Mouse (Mus musculus): ENCODE results near the gene Sult1d1.
"Not testable (repeated sequence)": the region's sequence is repeated elsewhere in the genome, so short reads cannot be mapped to it uniquely, and the experiment has no call there.

The Sult1d1 gene

DNA sequence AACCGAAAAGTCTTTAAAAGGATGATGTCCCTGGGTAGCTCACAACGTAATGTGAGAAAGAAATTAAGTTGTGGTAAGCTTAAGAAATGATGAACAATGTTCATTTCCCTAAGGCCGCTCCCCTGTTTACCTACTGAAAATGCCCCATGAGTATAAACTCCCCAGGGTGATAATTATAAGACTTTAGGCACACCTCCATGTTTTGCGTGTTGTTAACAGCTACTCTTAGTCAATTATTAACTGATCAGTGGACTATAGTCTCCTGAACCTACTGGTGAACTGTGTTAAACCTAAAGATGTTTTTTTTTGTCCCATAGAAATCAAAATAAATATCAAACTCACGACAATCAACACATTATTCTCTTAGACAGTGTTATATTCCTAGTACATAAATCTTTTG lies at the start of gene Sult1d1:
Gene Sult1d1 (minus strand): TSS at position 183 of the 400 bp plus-strand sequence.
- DNase-seq = no peak

GRCm38 (mm10) chr5:87615128-87615390 lies 46.2 kb upstream of the Sult1d1 start:
- DNase-seq = no peak

DNA sequence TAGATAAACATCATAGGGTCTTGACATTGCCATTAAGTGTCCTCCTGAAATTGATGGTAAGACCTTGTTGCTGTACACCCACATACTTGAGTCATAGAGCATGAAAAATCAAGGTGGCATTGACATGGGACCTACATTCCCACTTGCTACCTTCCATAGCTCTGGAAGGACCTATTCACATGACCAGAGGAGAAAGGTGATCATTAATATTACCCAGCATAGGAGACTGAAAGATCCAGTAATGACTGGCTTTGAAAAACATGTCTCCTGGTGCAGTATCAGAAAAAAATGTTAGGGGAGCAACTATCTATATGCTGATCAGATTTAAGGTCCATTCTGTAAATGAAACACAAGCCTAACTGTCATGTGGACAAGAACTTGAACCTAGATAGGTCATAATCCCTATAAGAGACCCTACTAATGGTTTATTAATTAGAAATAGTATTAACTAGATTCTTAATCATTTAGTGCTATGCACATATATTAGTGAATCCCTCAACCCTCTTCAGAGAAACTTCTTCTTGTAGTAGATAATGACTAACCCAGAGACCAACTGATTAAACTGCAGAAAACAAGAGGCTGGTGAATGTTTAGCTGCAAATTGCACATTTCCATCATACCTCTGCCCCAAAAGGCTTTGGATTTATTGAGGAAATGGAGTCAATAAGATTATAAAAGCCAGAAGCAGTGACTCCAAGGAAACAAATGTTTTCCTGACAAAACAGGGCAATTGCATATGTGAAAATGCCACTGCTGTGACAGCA lies 45.7 kb upstream of the Sult1d1 start:
- no peak for DNase-seq

GRCm38 (mm10) chr5:87601018-87601417 lies 32.2 kb upstream of the Sult1d1 start:
- DNase-seq = no peak

- no peak for DNase-seq
Measured at GRCm38 (mm10) chr5:87597891-87598290, 29.1 kb upstream of the Sult1d1 start.

- DNase-seq = no peak
Measured at GRCm38 (mm10) chr5:87591494-87591893, 22.7 kb upstream of the Sult1d1 start, which contains the start of gene Sult1e1. Gene Sult1e1 (minus strand): TSS chr5:87591594.

- no peak for DNase-seq
Measured at GRCm38 (mm10) chr5:87589916-87590315, 21.1 kb upstream of the Sult1d1 start.

GRCm38 (mm10) chr5:87580389-87580788 lies 11.6 kb upstream of the Sult1d1 start:
- no peak for DNase-seq

DNA sequence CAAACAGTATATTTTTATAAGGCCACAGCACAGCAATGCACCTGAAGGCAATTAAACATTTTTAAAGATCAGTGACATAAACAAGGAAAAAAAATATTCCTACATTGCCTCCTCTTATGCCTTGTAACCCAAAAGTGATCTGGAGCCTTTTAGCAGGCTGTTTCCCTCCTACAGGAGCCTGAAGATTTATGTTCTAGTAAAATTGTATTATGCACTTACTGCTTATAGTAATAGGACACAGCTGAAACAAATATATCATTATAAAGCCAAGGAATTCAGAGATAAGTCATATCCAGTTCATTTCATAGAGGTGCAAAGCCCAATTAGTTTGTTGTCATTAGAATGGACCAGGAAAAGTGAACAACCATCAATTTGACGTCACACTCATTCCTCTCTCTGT lies 5.3 kb upstream of the Sult1d1 start:
- no peak for DNase-seq

DNA sequence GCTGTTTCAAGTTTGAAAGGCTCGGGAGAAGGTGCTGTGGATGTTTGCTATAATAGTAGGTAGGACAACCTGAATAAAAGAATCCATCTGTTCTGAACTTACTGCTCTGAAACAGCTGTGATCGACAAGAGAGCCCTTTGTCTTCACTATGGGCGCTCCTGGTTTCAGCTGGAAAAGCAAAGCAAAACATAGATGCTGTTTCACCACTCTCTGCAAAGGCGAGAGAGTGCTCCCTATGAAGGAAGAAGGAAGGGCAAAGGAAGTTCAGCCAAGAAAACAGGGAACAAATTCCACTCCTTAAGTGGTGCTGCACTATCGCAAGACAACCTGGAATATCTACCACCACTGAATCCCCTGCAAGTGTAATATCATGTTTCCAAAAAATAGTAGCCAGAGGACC lies 4.7 kb upstream of the Sult1d1 start:
- DNase-seq = no peak

DNA sequence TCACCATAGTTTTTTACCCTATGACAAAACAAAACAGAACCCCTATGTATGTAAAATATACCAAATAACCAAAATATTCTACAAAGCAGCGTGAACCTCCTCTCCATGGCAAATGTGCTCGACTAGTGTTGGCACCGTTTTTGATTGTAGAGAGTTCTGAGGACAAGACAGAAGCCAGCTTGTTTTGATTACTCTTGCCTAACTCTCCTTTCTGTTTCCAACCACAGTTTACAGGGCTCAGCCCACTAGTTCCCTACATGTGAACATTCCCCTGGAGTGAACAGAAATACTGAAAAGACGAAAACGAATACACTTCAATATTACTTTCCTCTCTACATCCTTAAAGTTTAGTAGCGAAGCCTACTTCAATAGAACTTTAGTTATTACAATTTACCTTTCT lies 4.0 kb upstream of the Sult1d1 start:
- no peak for DNase-seq

DNA sequence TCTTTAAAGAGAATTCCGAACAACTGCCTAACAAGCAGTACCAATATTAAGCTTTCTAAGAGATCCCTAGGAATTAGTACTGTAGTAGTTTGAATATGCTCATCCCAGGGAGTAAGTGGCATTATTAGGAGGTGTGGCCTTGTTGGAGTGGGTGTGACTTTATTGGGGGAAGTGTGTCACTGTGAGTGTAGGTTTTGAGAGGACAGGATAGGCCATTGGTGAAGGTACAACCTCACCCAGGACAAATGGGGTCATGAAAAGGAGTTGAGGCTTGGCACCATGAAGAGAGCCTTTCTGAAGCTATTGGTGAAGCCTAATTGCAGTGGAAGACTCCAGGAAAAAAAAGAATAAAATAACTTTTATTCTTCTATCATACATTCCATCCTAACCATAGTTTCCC lies 1.5 kb downstream of the Sult1d1 start:
- no peak for DNase-seq

DNA sequence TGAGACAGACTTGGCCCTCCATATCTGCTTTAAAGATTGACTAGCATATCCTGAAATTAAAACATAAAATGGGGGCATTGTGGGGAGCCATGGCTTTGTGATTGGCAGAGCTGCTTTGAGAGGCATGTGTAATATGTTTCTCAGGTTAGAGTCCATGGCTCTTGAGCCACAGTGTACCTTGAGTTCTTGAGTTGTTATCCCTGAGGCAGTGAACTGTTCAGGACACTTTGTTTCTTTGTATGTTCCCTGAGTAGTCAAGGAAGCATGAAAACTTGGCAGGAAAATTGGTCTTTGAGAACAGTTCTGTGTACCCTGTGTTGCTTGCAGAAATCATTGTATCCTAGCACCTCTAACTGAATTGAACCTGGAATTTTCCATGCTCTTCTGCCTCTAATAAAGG lies 5.9 kb downstream of the Sult1d1 start:
- no peak for DNase-seq

DNA sequence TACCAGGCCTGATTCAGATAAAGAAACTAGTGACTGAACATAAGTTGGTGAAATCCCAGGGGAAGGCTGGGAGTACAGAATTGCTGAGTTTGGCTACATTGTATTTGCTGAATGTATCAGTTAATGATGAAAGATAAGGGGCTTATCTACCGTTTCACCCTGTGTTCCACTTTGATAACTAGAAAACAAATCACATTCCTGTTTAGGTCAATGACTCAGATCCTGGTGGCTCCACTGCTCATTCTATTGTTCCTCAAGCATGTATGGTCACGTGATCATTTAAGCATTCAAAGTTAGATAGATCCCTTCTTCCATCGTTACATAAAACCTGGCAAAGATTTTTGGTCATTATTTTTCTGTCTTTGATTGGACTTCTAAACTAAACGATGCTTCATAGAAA lies 6.3 kb downstream of the Sult1d1 start:
- no peak for DNase-seq

GRCm38 (mm10) chr5:87560145-87560544 lies 8.7 kb downstream of the Sult1d1 start:
- no peak for DNase-seq

- no peak for DNase-seq
Measured at GRCm38 (mm10) chr5:87550935-87551334, 17.9 kb downstream of the Sult1d1 start.

- DNase-seq = no peak
Measured at GRCm38 (mm10) chr5:87538111-87538510, 30.7 kb downstream of the Sult1d1 start, which contains the start of gene Sult1b1. Gene Sult1b1 (minus strand): TSS chr5:87538195.

DNA sequence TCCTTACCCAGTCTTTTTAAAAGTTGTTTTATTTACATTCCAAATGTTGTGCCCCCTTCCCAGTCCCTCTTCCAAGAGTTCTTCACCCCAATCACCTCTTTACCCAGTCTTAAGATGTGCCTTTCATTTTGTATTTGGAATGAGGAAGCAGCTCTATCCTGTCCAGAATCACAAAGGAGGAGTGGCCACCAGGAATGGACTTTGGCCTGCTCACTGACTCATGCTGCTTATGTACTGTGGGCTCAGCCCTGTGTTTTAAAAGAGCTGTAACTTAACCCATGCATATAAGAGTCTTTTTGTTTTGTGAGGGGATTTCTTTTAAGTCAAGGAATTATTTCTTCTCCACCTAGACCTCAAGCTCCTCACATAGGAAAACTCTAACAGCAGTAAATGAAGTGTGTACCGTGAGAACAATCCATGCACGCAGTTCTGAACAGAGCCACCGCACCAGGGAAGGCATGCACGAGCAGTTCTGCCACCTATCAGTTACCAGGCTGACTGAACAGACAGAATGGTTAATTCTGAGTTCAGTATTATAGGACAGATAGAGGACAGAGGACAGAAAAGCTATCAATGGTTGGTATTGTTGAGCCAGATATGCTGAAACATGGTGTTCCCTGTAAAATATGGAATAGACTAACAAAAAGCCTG lies 32.7 kb downstream of the Sult1d1 start:
- no peak for DNase-seq

GRCm38 (mm10) chr5:87532288-87532687 lies 36.5 kb downstream of the Sult1d1 start:
- DNase-seq = no peak

DNA sequence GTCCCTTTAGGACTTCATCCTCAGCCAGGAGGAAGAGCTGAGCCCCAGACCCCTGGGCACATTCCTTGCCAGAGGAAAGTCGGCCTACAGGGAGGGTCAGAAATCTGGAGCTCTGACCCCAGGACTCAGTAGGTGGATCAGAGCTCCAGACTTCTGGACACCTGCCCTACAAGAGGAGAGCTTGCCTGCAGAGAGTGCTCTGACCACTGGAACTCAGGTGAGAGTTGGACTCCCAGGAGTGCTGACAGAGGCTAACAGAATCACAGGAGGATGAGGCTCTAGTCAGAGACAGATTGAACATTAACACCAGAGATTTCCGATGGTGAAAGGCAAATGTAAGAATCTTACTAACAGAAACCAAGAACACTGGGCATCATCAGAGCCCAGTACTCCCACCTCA lies 45.3 kb downstream of the Sult1d1 start:
- not testable (repeated sequence) for DNase-seq

DNA sequence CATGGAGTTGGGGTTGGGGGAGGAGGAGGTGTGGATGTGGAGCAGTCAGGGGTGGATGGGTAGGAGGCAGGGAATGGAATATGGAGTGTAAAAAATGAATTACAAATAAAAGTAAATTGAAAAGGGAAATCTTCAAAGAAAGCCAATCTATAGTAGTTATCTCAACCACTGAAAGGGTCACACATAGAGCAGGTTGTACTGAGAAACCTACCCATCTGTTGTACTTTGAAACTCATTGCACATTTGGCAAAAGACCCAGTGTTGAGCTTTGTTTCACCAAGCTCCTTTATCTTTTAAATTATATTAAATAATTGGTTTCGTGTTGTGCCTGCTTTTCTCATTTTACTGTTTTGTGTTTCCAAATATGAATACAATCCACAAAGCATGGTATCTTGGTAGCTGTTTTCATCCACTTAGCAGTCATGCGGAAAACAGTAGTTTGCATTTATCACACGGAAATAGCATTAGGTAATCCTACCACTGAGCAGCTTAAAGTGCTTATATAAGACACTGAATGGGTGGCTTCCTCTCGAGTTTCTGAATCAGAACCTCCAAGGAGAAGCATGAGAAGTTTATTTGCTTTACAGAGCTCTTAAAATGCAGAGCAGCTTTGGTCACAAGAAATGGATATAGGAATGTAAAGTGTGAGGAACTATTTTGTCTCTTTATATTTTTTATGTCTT lies 62.9 kb downstream of the Sult1d1 start:
- DNase-seq = no peak

Measured in cerebellum, adult 11-12 months (tissue).